Mouse (Mus musculus) subcutaneous adipose tissue, adult 2 months (tissue): ENCODE measurements around the gene Sh3bp4. TPM values are rescaled to one million over a fixed set of nuclear protein-coding genes. Genes with fewer than 3 reads are reported as not detected.

Source experiments
- polyA plus RNA-seq: library from polyadenylated mRNA; depleted of rRNA; stranded (reverse); fragments of >200 nt; gene quantifications from 2 replicates; pipeline ENCODE4 v1.2.3, GENCODE M21; 2012; ENCODE audit warnings: low replicate concordance; rRNA removed

Gene Sh3bp4
- 24.1 and 38.6 TPM in 2 replicates for polyA plus RNA-seq

GRCm38 (mm10) chr1:89070103-89070700, at the start of gene Sh3bp4:
TSS of gene Sh3bp4 (plus strand) at chr1:89070415.

